Mouse (Mus musculus): ENCODE data around the gene Neurl1a.

DNA sequence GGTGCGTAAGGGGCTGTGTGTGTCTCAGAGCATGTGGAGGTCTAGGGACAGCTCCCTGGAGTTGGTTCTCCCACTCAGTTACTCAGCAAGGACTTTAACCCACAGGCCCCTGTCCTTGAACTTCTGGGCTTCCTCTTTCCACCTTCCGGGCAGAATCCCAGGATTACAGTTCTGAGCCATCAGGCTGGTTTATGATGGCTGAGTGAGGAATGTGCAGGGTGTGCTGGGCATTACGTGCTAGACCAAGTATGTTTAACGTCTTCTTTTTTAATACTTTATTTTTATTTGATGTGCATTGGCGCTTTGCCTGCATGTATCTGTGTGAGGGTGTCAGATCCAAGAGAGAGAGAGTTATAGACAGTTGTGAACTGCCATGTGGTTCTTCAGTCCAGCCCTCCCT, 38.1 kb downstream of the Neurl1a start:
- TF ChIP-seq CTCF (IDR thresholded peaks at IDR 0.05; ENCODE audit: low read depth) (no peak), EP300 (IDR thresholded peaks at IDR 0.05; ENCODE audit: low read depth) (no peak)
